Mouse (Mus musculus): Measurements from ENCODE around the gene Igsf9. TPM values are rescaled to one million over a fixed set of nuclear protein-coding genes. Genes with fewer than 3 reads are reported as not detected.

Igsf9 gene
- total and polyA plus RNA-seq, 3 experiments, result 0.12 to 0.38 TPM; not detected in 1

- Histone ChIP-seq H3K27me3 (ENCODE audit: control insufficient read depth in 1 of 2, insufficient read depth in 2 of 2, low read length in 2 of 2) (no peaks in the 10 kb centered on the region; a peak in 1 of 4 replicates), H3K4me3 (ENCODE audit: control insufficient read depth in 1 of 2, insufficient read depth in 1 of 2, low read depth in 2 of 2, low read length in 2 of 2) (no peak overlapping the region)
- TF ChIP-seq ELF1 (IDR thresholded peaks at IDR 0.05; ENCODE audit: low read depth, low read length) (no peak), RAD21 (IDR thresholded peaks at IDR 0.05; ENCODE audit: low read depth, low read length) (no peak), CHD2 (IDR thresholded peaks at IDR 0.05; ENCODE audit: low read length) (no peak), KAT2A (conservative IDR thresholded peaks at IDR 0.05; ENCODE audit: low read depth, low read length) (no peak), CHD1 (IDR thresholded peaks at IDR 0.05; ENCODE audit: low read depth, low read length) (no peak), HCFC1 (IDR thresholded peaks at IDR 0.05; ENCODE audit: low read depth, low read length) (no peak), ZC3H11A (IDR thresholded peaks at IDR 0.05; ENCODE audit: low read depth, low read length) (no peak), POLR2AphosphoS2 (IDR thresholded peaks at IDR 0.05; ENCODE audit: low read length) (no peak), POLR2A (IDR thresholded peaks at IDR 0.05; ENCODE audit: control insufficient read depth in 1 of 2, insufficient read depth in 1 of 2, low read depth in 1 of 2, low read length in 2 of 2, poor library complexity in 1 of 2) (no peak), MAX (IDR thresholded peaks at IDR 0.05; ENCODE audit: low read length) (no peak), TCF12 (IDR thresholded peaks at IDR 0.05; ENCODE audit: low read depth, low read length) (no peak), MEF2A (IDR thresholded peaks at IDR 0.05; ENCODE audit: extremely low read depth, insufficient replicate concordance, low read depth, low read length, poor library complexity, severe bottlenecking) (no peak), ZMIZ1 (IDR thresholded peaks at IDR 0.05; ENCODE audit: low read depth, low read length) (no peak)
Observed at GRCm38 (mm10) chr1:172493516-172493915, 11.9 kb downstream of the Igsf9 start.

DNA sequence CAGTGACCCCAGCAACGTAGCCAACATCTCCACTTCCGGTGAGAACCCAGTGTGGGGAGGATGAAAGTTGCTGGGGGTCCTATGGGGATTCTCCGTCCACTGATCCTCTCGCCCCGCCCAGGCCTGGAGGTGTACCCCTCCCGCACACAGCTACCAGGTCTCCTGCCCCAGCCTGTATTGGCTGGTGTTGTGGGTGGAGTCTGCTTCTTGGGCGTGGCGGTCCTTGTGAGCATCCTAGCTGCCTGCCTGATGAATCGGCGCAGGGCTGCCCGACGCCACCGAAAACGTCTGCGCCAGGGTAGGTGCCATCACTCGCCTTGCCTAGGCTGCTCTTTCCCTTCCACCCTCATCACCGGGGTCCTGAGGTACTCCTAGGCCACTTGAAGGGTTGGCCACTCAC lies 14.4 kb downstream of the Igsf9 start:
- H3K27me3 ChIP-seq (ENCODE audit: control insufficient read depth in 1 of 2, insufficient read depth in 2 of 2, low read length in 2 of 2), result no peaks in the 10 kb centered on the region; a peak in 1 of 4 replicates
- peaks cover 0 to 2% of the 10 kb centered on the region in 2 experiments; a peak in 1 of 4 replicates for H3K36me3 ChIP-seq (ENCODE audit: control insufficient read depth in 1 of 2, insufficient read depth in 2 of 2, low read length in 2 of 2)
- no peak for DNase-seq (ENCODE audit: low read depth, low spot score)

More at GRCm38 (mm10) chr1:172493516-172493915, 11.9 kb downstream of the Igsf9 start:
- DNase-seq (ENCODE audit: low read depth, low spot score), result no peak
- Histone ChIP-seq H3K9me3 (replicated peaks; ENCODE audit: insufficient read depth, low read length) (no peaks in the 10 kb centered on the region), H3K27ac (ENCODE audit: control insufficient read depth, low read depth, low read length) (no peak overlapping the region), H3K9ac (ENCODE audit: control insufficient read depth, low read depth, low read length, poor library complexity, severe bottlenecking) (no peak overlapping the region), H3K36me3 (ENCODE audit: control insufficient read depth in 1 of 2, insufficient read depth in 2 of 2, low read length in 2 of 2) (no peaks in the 10 kb centered on the region), H3K4me1 (ENCODE audit: control insufficient read depth in 1 of 2, insufficient read depth in 2 of 2, low read length in 2 of 2) (no peaks in the 10 kb centered on the region), H3K79me2 (ENCODE audit: control insufficient read depth, insufficient read depth, low read length, poor library complexity) (no peaks in the 10 kb centered on the region)

GRCm38 (mm10) chr1:172497428-172497827 lies 15.8 kb downstream of the Igsf9 start:
- Histone ChIP-seq H3K9ac (ENCODE audit: control insufficient read depth, low read depth, low read length, poor library complexity, severe bottlenecking) (no peak overlapping the region), H3K9me3 (replicated peaks; ENCODE audit: insufficient read depth, low read length) (no peaks in the 10 kb centered on the region), H3K27me3 (ENCODE audit: control insufficient read depth in 1 of 2, insufficient read depth in 2 of 2, low read length in 2 of 2) (no peaks in the 10 kb centered on the region; a peak in 1 of 4 replicates), H3K4me1 (ENCODE audit: control insufficient read depth in 1 of 2, insufficient read depth in 2 of 2, low read length in 2 of 2) (peaks cover 4 to 22% of the 10 kb centered on the region in 2 experiments), H3K36me3 (ENCODE audit: control insufficient read depth in 1 of 2, insufficient read depth in 2 of 2, low read length in 2 of 2) (peaks cover 0 to 13% of the 10 kb centered on the region in 2 experiments; a peak in 2 of 4 replicates), H3K79me2 (ENCODE audit: control insufficient read depth, insufficient read depth, low read length, poor library complexity) (peaks cover 23% of the 10 kb centered on the region), H3K27ac (ENCODE audit: control insufficient read depth, low read depth, low read length) (no peak overlapping the region), H3K4me3 (ENCODE audit: control insufficient read depth in 1 of 2, insufficient read depth in 1 of 2, low read depth in 2 of 2, low read length in 2 of 2) (no peak overlapping the region)
- no peak for DNase-seq (ENCODE audit: low read depth, low spot score)
- TF ChIP-seq E2F4 (IDR thresholded peaks at IDR 0.05; ENCODE audit: borderline replicate concordance, low read depth, low read length), result no peak
- no peak for TF ChIP-seq BHLHE40 (IDR thresholded peaks at IDR 0.05; ENCODE audit: borderline replicate concordance, low read depth, low read length)
- no peak for TF ChIP-seq HCFC1 (IDR thresholded peaks at IDR 0.05; ENCODE audit: low read depth, low read length)

More for the DNA sequence above, 14.4 kb downstream of the Igsf9 start:
- no peak overlapping the region for H3K9ac ChIP-seq (ENCODE audit: control insufficient read depth, low read depth, low read length, poor library complexity, severe bottlenecking)
- H3K4me1 ChIP-seq (ENCODE audit: control insufficient read depth in 1 of 2, insufficient read depth in 2 of 2, low read length in 2 of 2), result peaks cover 0 to 8% of the 10 kb centered on the region in 2 experiments; a peak in 2 of 4 replicates
- H3K4me3 ChIP-seq (ENCODE audit: control insufficient read depth in 1 of 2, insufficient read depth in 1 of 2, low read depth in 2 of 2, low read length in 2 of 2), result no peak overlapping the region
- H3K9me3 ChIP-seq (replicated peaks; ENCODE audit: insufficient read depth, low read length), result no peaks in the 10 kb centered on the region
- H3K27ac ChIP-seq (ENCODE audit: control insufficient read depth, low read depth, low read length), result no peak overlapping the region
- TF ChIP-seq NELFE (IDR thresholded peaks at IDR 0.05; ENCODE audit: low read depth, low read length), result no peak
- peaks cover 9% of the 10 kb centered on the region for H3K79me2 ChIP-seq (ENCODE audit: control insufficient read depth, insufficient read depth, low read length, poor library complexity)
